Mouse (Mus musculus) urinary bladder, postnatal 36 days (tissue): ENCODE results near the gene Slc5a1.
A peak's percentile ranks its signal among the peaks of the same experiment; 100 is the strongest.

Source experiments
- DNase-seq, 2 experiments: peaks; one replicate each; pipeline ENCODE4 v3.0.0; 2022; ENCODE audit warnings: low spot score in 2 of 2, mixed read lengths in 1 of 2

Gene Slc5a1

GRCm38 (mm10) chr5:33104025-33104481 is at the start of gene Slc5a1:
TSS of gene Slc5a1 (plus strand) at chr5:33104219.
- DNase-seq = no peak

GRCm38 (mm10) chr5:33056126-33056765 is 47.8 kb upstream of the Slc5a1 start:
- no peak for DNase-seq

GRCm38 (mm10) chr5:33070071-33070470 is 33.9 kb upstream of the Slc5a1 start:
- no peak for DNase-seq

GRCm38 (mm10) chr5:33076490-33077191 is 27.4 kb upstream of the Slc5a1 start:
- no peak for DNase-seq

- DNase-seq = no peak
Observed at GRCm38 (mm10) chr5:33082896-33083295, 21.1 kb upstream of the Slc5a1 start.

- no peak for DNase-seq
Observed at GRCm38 (mm10) chr5:33084599-33084998, 19.4 kb upstream of the Slc5a1 start.

GRCm38 (mm10) chr5:33091342-33091741 is 12.7 kb upstream of the Slc5a1 start:
- no peak for DNase-seq

GRCm38 (mm10) chr5:33095315-33095714 is 8.7 kb upstream of the Slc5a1 start:
- no peak for DNase-seq

- no peak for DNase-seq
Observed at GRCm38 (mm10) chr5:33102369-33103055, 1.5 kb upstream of the Slc5a1 start.

GRCm38 (mm10) chr5:33104876-33105275 is 857 bp downstream of the Slc5a1 start:
- DNase-seq = no peak

GRCm38 (mm10) chr5:33105660-33106059 is 1.6 kb downstream of the Slc5a1 start:
- no peak for DNase-seq

GRCm38 (mm10) chr5:33107056-33107455 is 3.0 kb downstream of the Slc5a1 start:
- no peak for DNase-seq

- no peak for DNase-seq
Observed at GRCm38 (mm10) chr5:33107778-33108405, 3.9 kb downstream of the Slc5a1 start.

GRCm38 (mm10) chr5:33121871-33122315 is 17.9 kb downstream of the Slc5a1 start:
- no peak for DNase-seq

GRCm38 (mm10) chr5:33123658-33124057 is 19.6 kb downstream of the Slc5a1 start:
- no peak for DNase-seq

GRCm38 (mm10) chr5:33125318-33125717 is 21.3 kb downstream of the Slc5a1 start:
- DNase-seq = no peak

GRCm38 (mm10) chr5:33134132-33134531 is 30.1 kb downstream of the Slc5a1 start:
- DNase-seq = no peak

GRCm38 (mm10) chr5:33135611-33136010 is 31.6 kb downstream of the Slc5a1 start:
- DNase-seq = no peak

- DNase-seq = peak; percentile 7 to 31
Observed at GRCm38 (mm10) chr5:33142790-33143455, 38.9 kb downstream of the Slc5a1 start.

- DNase-seq = peak in 1 of 2 experiments; percentile 4
Observed at GRCm38 (mm10) chr5:33144025-33144424, 40.0 kb downstream of the Slc5a1 start.

- no peak for DNase-seq
Observed at GRCm38 (mm10) chr5:33146837-33147236, 42.8 kb downstream of the Slc5a1 start.
